Mouse (Mus musculus) testis, adult 2 months (tissue): Measurements from ENCODE around the gene Scand1.

Source experiments
- CTCF ChIP-seq: fragments of 200-500 bp; IDR thresholded peaks from 2 replicates; pipeline ENCODE4 v1.5.1; 2012; ENCODE audit warnings: low read depth, mild to moderate bottlenecking, inconsistent platforms, low read length, moderate library complexity; ENCODE audit not compliant: control insufficient read depth, insufficient read depth, insufficient replicate concordance
- POLR2A ChIP-seq: fragments of 200-500 bp; IDR thresholded peaks from 2 replicates; pipeline ENCODE4 v1.6.1; 2012; ENCODE audit warnings: low read depth, mild to moderate bottlenecking, inconsistent platforms, low read length, moderate library complexity; ENCODE audit not compliant: control insufficient read depth

DNA sequence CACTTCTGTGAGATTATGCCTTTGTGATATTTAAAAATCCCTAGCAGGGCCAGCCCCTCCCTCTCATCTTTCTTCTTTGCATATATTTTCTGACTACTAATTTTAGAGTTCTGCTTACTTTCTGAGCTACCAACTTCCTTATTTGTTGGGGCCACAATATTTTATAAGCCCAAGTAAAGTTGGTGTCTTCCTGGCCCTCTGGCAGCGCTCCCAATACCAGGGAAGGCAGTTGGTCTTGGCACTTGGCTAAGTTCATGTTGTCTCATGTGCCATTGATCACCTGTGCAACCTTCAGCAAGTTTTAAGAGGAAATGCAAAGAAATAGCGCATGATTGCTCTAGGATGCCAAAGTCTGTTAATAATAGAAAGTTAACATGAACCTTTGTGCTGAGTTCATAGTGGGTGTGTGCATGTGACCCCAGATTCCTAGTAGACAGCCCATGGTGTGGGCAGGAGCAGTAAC, 16.9 kb downstream of the Scand1 start:
- TF ChIP-seq CTCF (no peak), POLR2A (no peak)
